In the genomic region with DNA sequence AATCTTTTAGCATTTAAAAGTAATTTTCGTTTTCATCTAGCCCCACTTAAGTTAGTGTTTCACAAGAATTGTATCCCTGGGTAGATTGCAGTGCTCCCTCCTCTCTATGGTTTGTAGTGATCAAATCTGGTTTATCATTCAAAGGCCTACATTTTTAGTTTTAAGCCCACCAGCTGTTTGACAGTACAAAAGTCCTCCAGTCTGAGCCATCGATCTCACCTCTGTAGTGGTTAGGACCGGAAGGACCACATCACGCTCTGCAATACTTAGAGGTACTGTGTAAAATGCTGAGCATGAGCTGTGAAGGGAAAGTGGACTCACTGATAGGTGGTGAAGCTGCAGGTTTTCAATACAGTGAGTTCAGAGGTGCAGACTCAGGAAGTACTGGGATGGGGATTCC, we compare ENCODE assay signal across 8 mouse cellular contexts. TPM values are rescaled to one million over a fixed set of nuclear protein-coding genes. Genes with fewer than 3 reads are reported as not detected.
DNase-seq lines count a peak whose midpoint lies in the region; ATAC-seq lines count a peak whose summit lies in the region.

No protein-coding gene starts in this region.

- WGBS in heart, embryonic 14.5 days: 7% methylated on average over 4 of the region's 4 CpGs
- WGBS in forebrain, embryonic 13.5 days: 34% methylated on average over 4 of the region's 4 CpGs
- WGBS in liver, embryonic 16.5 days (ENCODE audit: insufficient replicate concordance): 10% methylated on average over 4 of the region's 4 CpGs

- H3K4me2 ChIP-seq in heart, embryonic 14.5 days (ENCODE audit: low read length): peak overlapping the region; percentile 67
- H3K4me2 ChIP-seq in forebrain, embryonic 13.5 days: peak overlapping the region; percentile 77
- peak overlapping the region; percentile 87 for H3K4me2 ChIP-seq in liver, embryonic 16.5 days (ENCODE audit: low read depth, low read length)

- intact Hi-C loops in heart, postnatal 10 days (cut with DNase I): loop anchor here (10.0 kb wide), 1 partner anchor 540 kb away; the partner anchor contains the start of gene Atg16l1

- H3K9ac ChIP-seq in heart, embryonic 14.5 days (ENCODE audit: low read length): peak overlapping the region; percentile 96
- H3K9ac ChIP-seq in forebrain, embryonic 13.5 days: peak overlapping the region; percentile 91
- H3K9ac ChIP-seq in liver, embryonic 16.5 days (ENCODE audit: low read depth, low read length): peak overlapping the region; percentile 99

- peaks cover 8 to 24% of the 10 kb centered on the region in 2 experiments for H3K4me1 ChIP-seq in heart, embryonic 14.5 days (ENCODE audit: control insufficient read depth in 2 of 2, insufficient read depth in 2 of 2, low read length in 2 of 2)
- peaks cover 36% of the 10 kb centered on the region for H3K4me1 ChIP-seq in forebrain, embryonic 13.5 days
- peaks cover 30% of the 10 kb centered on the region for H3K4me1 ChIP-seq in liver, embryonic 16.5 days (ENCODE audit: control insufficient read depth, low read depth, low read length)

- peak overlapping the region; percentile 72 to 81 for H3K4me3 ChIP-seq in heart, embryonic 14.5 days (ENCODE audit: control insufficient read depth in 1 of 2, insufficient read depth in 1 of 2, low read depth in 1 of 2, low read length in 2 of 2)
- H3K4me3 ChIP-seq in forebrain, embryonic 13.5 days: peak overlapping the region; percentile 85
- peak overlapping the region; percentile 96 for H3K4me3 ChIP-seq in liver, embryonic 16.5 days (ENCODE audit: low read depth, low read length)

- no peaks in the 10 kb centered on the region for H3K27me3 ChIP-seq in heart, embryonic 14.5 days (ENCODE audit: control insufficient read depth, insufficient read depth, low read length)
- H3K27me3 ChIP-seq in forebrain, embryonic 13.5 days: no peaks in the 10 kb centered on the region
- H3K27me3 ChIP-seq in liver, embryonic 16.5 days (ENCODE audit: control insufficient read depth, insufficient read depth, low read depth, low read length): no peaks in the 10 kb centered on the region

- H3K27ac ChIP-seq in heart, embryonic 14.5 days (replicated peaks in 1 of 2; ENCODE audit: control insufficient read depth in 1 of 2, insufficient read depth in 1 of 2, low read depth in 2 of 2, low read length in 2 of 2): peak overlapping the region in 1 of 2 experiments; percentile 99; a peak in 2 of 4 replicates
- H3K27ac ChIP-seq in forebrain, embryonic 13.5 days: no peak overlapping the region
- H3K27ac ChIP-seq in liver, embryonic 16.5 days (ENCODE audit: low read length): peak overlapping the region; percentile 99

- no peaks in the 10 kb centered on the region for H3K9me3 ChIP-seq in heart, embryonic 14.5 days (ENCODE audit: control insufficient read depth, low read length)
- no peaks in the 10 kb centered on the region for H3K9me3 ChIP-seq in forebrain, embryonic 13.5 days (replicated peaks)
- H3K9me3 ChIP-seq in liver, embryonic 16.5 days (replicated peaks; ENCODE audit: control insufficient read depth, low read length): no peaks in the 10 kb centered on the region

- ATAC-seq in heart, embryonic 14.5 days (ENCODE audit: insufficient number of reproducible peaks, insufficient read depth, low FRiP score, low read depth): no peak
- no peak for ATAC-seq in forebrain, embryonic 13.5 days
- ATAC-seq in liver, embryonic 16.5 days (ENCODE audit: low read depth): no peak

- H3K36me3 ChIP-seq in heart, embryonic 14.5 days (ENCODE audit: control insufficient read depth, insufficient read depth, low read length): peaks cover 11% of the 10 kb centered on the region
- peaks cover 8% of the 10 kb centered on the region for H3K36me3 ChIP-seq in forebrain, embryonic 13.5 days (ENCODE audit: poor library complexity, severe bottlenecking)
- H3K36me3 ChIP-seq in liver, embryonic 16.5 days (ENCODE audit: control insufficient read depth, insufficient read depth): no peaks in the 10 kb centered on the region

- no peak for DNase-seq in heart, postnatal 10 days
- DNase-seq in CD4-positive helper T cell, adult 2 months (ENCODE audit: low read depth, low spot score): peak; percentile 59
- DNase-seq in right cerebral cortex, adult 2 months (ENCODE audit: low spot score in 2 of 2): no peak
- DNase-seq in right cerebral cortex, postnatal 36 days (ENCODE audit: low spot score in 2 of 2): no peak
- no peak for DNase-seq in adrenal gland, postnatal 36 days

RNA-seq across cellular contexts. Expression of gene Eif4e2, which starts 1.0 kb away (rescaled TPM):
- polyA plus RNA-seq in heart, embryonic 14.5 days (2014; fragmentation: Nextera tagmentation; extraction: Ambion mirVana): 101 TPM in 2 replicates
- 10 to 100 TPM; 63.7 to 66.8 TPM for total RNA-seq in heart, postnatal 10 days (2021)
- polyA plus RNA-seq in forebrain, embryonic 13.5 days (2015; fragmentation: Nextera tagmentation; extraction: Ambion mirVana): 103 and 108 TPM in 2 replicates
- 64.2 and 68.8 TPM in 2 replicates for polyA plus RNA-seq in liver, embryonic 16.5 days (2015; fragmentation: Nextera tagmentation; extraction: Ambion mirVana)
- 10 to 100 TPM; 86.8 to 90.0 TPM for total RNA-seq in adrenal gland, postnatal 36 days (2021)

RNA-seq across cellular contexts. Expression of gene Chrng, which starts 10.3 kb away (rescaled TPM):
- 1.5 and 1.6 TPM in 2 replicates for polyA plus RNA-seq in heart, embryonic 14.5 days (2014; fragmentation: Nextera tagmentation; extraction: Ambion mirVana)
- total RNA-seq in heart, postnatal 10 days (2021): not detected
- polyA plus RNA-seq in forebrain, embryonic 13.5 days (2015; fragmentation: Nextera tagmentation; extraction: Ambion mirVana): not detected in 2 replicates
- 0.18 and 0.99 TPM in 2 replicates for polyA plus RNA-seq in liver, embryonic 16.5 days (2015; fragmentation: Nextera tagmentation; extraction: Ambion mirVana)
- not detected for total RNA-seq in adrenal gland, postnatal 36 days (2021)

RNA-seq across cellular contexts. Expression of gene Chrnd, which starts 24.3 kb away (rescaled TPM):
- polyA plus RNA-seq in heart, embryonic 14.5 days (2014; fragmentation: Nextera tagmentation; extraction: Ambion mirVana): 0.08 TPM in 1 of 2 replicates, not detected in the other
- not detected for total RNA-seq in heart, postnatal 10 days (2021)
- polyA plus RNA-seq in forebrain, embryonic 13.5 days (2015; fragmentation: Nextera tagmentation; extraction: Ambion mirVana): not detected in 2 replicates
- polyA plus RNA-seq in liver, embryonic 16.5 days (2015; fragmentation: Nextera tagmentation; extraction: Ambion mirVana): 0.07 and 0.39 TPM in 2 replicates
- not detected for total RNA-seq in adrenal gland, postnatal 36 days (2021)

RNA-seq across cellular contexts. Expression of gene Prss56, which starts 31.6 kb away (rescaled TPM):
- 0.09 TPM in 1 of 2 replicates, not detected in the other for polyA plus RNA-seq in heart, embryonic 14.5 days (2014; fragmentation: Nextera tagmentation; extraction: Ambion mirVana)
- total RNA-seq in heart, postnatal 10 days (2021): not detected
- polyA plus RNA-seq in forebrain, embryonic 13.5 days (2015; fragmentation: Nextera tagmentation; extraction: Ambion mirVana): 0.17 TPM in 1 of 2 replicates, not detected in the other
- not detected in 2 replicates for polyA plus RNA-seq in liver, embryonic 16.5 days (2015; fragmentation: Nextera tagmentation; extraction: Ambion mirVana)
- not detected for total RNA-seq in adrenal gland, postnatal 36 days (2021)

RNA-seq across cellular contexts. Expression of gene Efhd1, which starts 49.4 kb away (rescaled TPM):
- polyA plus RNA-seq in heart, embryonic 14.5 days (2014; fragmentation: Nextera tagmentation; extraction: Ambion mirVana): 0.11 TPM in 1 of 2 replicates, not detected in the other
- total RNA-seq in heart, postnatal 10 days (2021): 1 to 10 TPM; 6.4 to 6.8 TPM
- polyA plus RNA-seq in forebrain, embryonic 13.5 days (2015; fragmentation: Nextera tagmentation; extraction: Ambion mirVana): 1.1 TPM in 2 replicates
- polyA plus RNA-seq in liver, embryonic 16.5 days (2015; fragmentation: Nextera tagmentation; extraction: Ambion mirVana): 0.09 and 0.19 TPM in 2 replicates
- 100 to 1,000 TPM; 317 to 479 TPM for total RNA-seq in adrenal gland, postnatal 36 days (2021)
